Mouse (Mus musculus): Measurements from ENCODE around the gene Itgb4.

DNA sequence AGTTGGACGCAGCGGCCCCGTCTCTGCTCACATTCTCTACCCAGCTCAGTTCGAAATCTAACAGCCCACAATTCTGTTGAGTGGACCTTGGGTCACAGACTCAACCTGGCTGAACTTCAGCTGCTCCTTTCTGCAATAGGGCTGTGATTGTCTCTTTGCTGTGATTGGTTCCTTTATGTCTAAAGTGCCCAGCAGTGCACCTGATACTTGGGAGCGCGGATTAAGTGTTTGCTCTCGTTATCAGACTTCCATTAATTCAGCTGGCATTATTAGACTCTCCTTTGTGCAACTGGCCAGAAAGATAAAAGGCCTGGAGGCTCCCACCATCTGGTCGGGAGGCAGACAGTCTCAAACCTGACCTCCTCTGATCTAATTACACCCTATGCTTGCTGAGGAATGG, 40.3 kb downstream of the Itgb4 start:
- TF ChIP-seq CTCF (IDR thresholded peaks at IDR 0.05; ENCODE audit: control insufficient read depth, insufficient read depth, insufficient read length), result no peak
- TF ChIP-seq MYOD1 (IDR thresholded peaks at IDR 0.05; ENCODE audit: control insufficient read depth, insufficient read length, low read depth), result no peak
- no peak for TF ChIP-seq MAX (IDR thresholded peaks at IDR 0.05)
- TF ChIP-seq MYOG (IDR thresholded peaks at IDR 0.05; ENCODE audit: control insufficient read depth, extremely low read depth, insufficient read length), result no peak
- no peak for TF ChIP-seq FOSL1 (IDR thresholded peaks at IDR 0.05; ENCODE audit: insufficient read depth, low read length, poor library complexity, severe bottlenecking)
- no peak for TF ChIP-seq CEBPB (IDR thresholded peaks at IDR 0.05; ENCODE audit: low read depth)
- no peak for TF ChIP-seq USF1 (IDR thresholded peaks at IDR 0.05; ENCODE audit: low read depth)
